ENCODE assay signal across 27 mouse cellular contexts in the genomic region with DNA sequence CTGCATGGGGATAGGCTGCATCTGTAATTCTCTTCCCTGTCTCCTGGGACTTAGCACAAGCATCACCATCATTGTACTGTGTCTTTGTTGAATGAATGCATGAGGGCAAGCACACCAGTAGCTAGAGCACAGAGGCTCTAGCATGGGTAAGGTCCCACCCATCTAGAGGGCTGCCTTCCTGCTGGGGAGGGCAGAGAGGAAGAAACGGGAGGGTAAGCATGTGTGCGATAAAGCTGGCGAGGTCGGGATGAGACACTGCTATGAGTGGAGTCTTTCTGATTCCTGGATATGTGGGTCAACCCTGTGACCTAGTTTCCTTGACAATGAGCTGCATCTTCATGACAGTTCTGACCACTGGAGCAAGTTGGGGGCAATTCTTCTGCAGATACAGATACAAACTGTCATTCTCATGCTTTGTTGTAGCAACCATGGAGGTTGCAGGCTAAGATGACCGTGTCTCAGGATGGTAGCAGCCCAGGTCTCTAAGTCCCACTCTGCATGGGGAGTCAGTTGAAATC.
A peak's percentile ranks its signal among the peaks of the same experiment; 100 is the strongest.
DNase-seq lines count a peak whose midpoint lies in the region; ATAC-seq and TF ChIP-seq lines count a peak whose summit lies in the region.
"Had no signal": no experiment of that assay in that cellular context is flagged by ENCODE, and none has a peak within 500 bp of the region (broad histone marks: within the 10 kb centered on the region; RNA-seq: fewer than 3 reads in every experiment).

No protein-coding gene starts in this region.

- H3K4me3 ChIP-seq in hindbrain, embryonic 11.5 days (ENCODE audit: low read depth, low read length), result no peak overlapping the region
- H3K4me3 ChIP-seq in hindbrain, postnatal 0 days (ENCODE audit: low read length), result no peak overlapping the region
- no peak overlapping the region for H3K4me3 ChIP-seq in midbrain, embryonic 12.5 days
- H3K4me3 ChIP-seq in midbrain, embryonic 15.5 days, result no peak overlapping the region
- H3K4me3 ChIP-seq: forebrain, embryonic 10.5 days; forebrain, embryonic 13.5 days; heart, embryonic 12.5 days; heart, embryonic 15.5 days; hindbrain, embryonic 10.5 days had no signal

- no peak for TF ChIP-seq CTCF in hindbrain, postnatal 0 days (IDR thresholded peaks at IDR 0.05; ENCODE audit: low read depth)

- no peak overlapping the region for H3K9ac ChIP-seq in hindbrain, embryonic 11.5 days (ENCODE audit: low read depth, low read length)
- no peak overlapping the region for H3K9ac ChIP-seq in hindbrain, postnatal 0 days (replicated peaks; ENCODE audit: low read length)
- H3K9ac ChIP-seq in midbrain, embryonic 12.5 days (replicated peaks), result no peak overlapping the region
- H3K9ac ChIP-seq in midbrain, embryonic 15.5 days, result no peak overlapping the region
- H3K9ac ChIP-seq: forebrain, embryonic 13.5 days; heart, embryonic 12.5 days; heart, embryonic 15.5 days had no signal

- 84% methylated on average over 5 of the region's 5 CpGs for WGBS in hindbrain, embryonic 11.5 days
- WGBS in hindbrain, postnatal 0 days, result 75% methylated on average over 5 of the region's 5 CpGs
- WGBS in midbrain, embryonic 12.5 days, result 82% methylated on average over 5 of the region's 5 CpGs
- WGBS in midbrain, embryonic 15.5 days, result 80% methylated on average over 5 of the region's 5 CpGs

- no peak for ATAC-seq in hindbrain, embryonic 11.5 days (ENCODE audit: low FRiP score)
- ATAC-seq in hindbrain, postnatal 0 days, result no peak
- peak; percentile 16; the same call in 1 of the 2 replicates for ATAC-seq in midbrain, embryonic 12.5 days (ENCODE audit: low FRiP score, low read depth)
- no peak for ATAC-seq in midbrain, embryonic 15.5 days (replicated peaks)
- ATAC-seq: forebrain, embryonic 13.5 days; forebrain, embryonic 16.5 days; hindbrain, embryonic 16.5 days; inflammation-experienced regulatory T-cells, adult 6 months; Patski had no signal

- H3K27me3 ChIP-seq in hindbrain, embryonic 11.5 days (ENCODE audit: control insufficient read depth, insufficient read depth, low read length), result no peaks in the 10 kb centered on the region
- H3K27me3 ChIP-seq in hindbrain, postnatal 0 days (ENCODE audit: insufficient read depth, low read length), result no peaks in the 10 kb centered on the region
- H3K27me3 ChIP-seq in midbrain, embryonic 12.5 days, result no peaks in the 10 kb centered on the region
- no peaks in the 10 kb centered on the region for H3K27me3 ChIP-seq in midbrain, embryonic 15.5 days (replicated peaks)
- H3K27me3 ChIP-seq: CH12.LX; forebrain, embryonic 13.5 days; heart, embryonic 12.5 days; heart, embryonic 15.5 days; Patski had no signal

- H3K4me2 ChIP-seq in hindbrain, embryonic 11.5 days (replicated peaks; ENCODE audit: low read depth, low read length), result no peak overlapping the region
- H3K4me2 ChIP-seq in hindbrain, postnatal 0 days (ENCODE audit: low read depth, low read length), result no peak overlapping the region
- H3K4me2 ChIP-seq in midbrain, embryonic 12.5 days (replicated peaks), result no peak overlapping the region
- no peak overlapping the region for H3K4me2 ChIP-seq in midbrain, embryonic 15.5 days
- H3K4me2 ChIP-seq: forebrain, embryonic 13.5 days; heart, embryonic 12.5 days; heart, embryonic 15.5 days had no signal

- no peak overlapping the region for H3K27ac ChIP-seq in hindbrain, embryonic 11.5 days (ENCODE audit: low read depth, low read length)
- H3K27ac ChIP-seq in hindbrain, postnatal 0 days, result no peak overlapping the region
- no peak overlapping the region for H3K27ac ChIP-seq in midbrain, embryonic 12.5 days (replicated peaks)
- no peak overlapping the region for H3K27ac ChIP-seq in midbrain, embryonic 15.5 days
- H3K27ac ChIP-seq: forebrain, embryonic 10.5 days; forebrain, embryonic 13.5 days; heart, embryonic 15.5 days; hindbrain, embryonic 10.5 days had no signal

- DNase-seq in hindbrain, embryonic 11.5 days (ENCODE audit: low spot score), result peak; percentile 9
- DNase-seq in hindbrain, postnatal 0 days (ENCODE audit: low spot score), result no peak
- peak; percentile 70 for DNase-seq in retina, embryonic 14.5 days (ENCODE audit: low spot score)
- DNase-seq in spleen, postnatal 14 days (ENCODE audit: low spot score in 2 of 2), result no peak
- DNase-seq: adrenal gland, postnatal 10 days; adrenal gland, postnatal 36 days; B cell, adult 2 months; cerebellum, adult 18-20 months; cerebellum, adult 9-10 months; cerebellum, postnatal 14 days; gastrocnemius, postnatal 10 days; gastrocnemius, postnatal 36 days; heart, postnatal 10 days; heart, postnatal 36 days had no signal

- H3K4me1 ChIP-seq in hindbrain, embryonic 11.5 days (replicated peaks; ENCODE audit: control insufficient read depth, insufficient read depth, low read length), result no peaks in the 10 kb centered on the region
- 0 out of 2 replicates have a peak, but pooled peaks cover 3% of the 10 kb centered on the region for H3K4me1 ChIP-seq in hindbrain, postnatal 0 days (ENCODE audit: insufficient read depth, low read length)
- H3K4me1 ChIP-seq in midbrain, embryonic 12.5 days, result peaks cover 16% of the 10 kb centered on the region; the same call in 1 of the 2 replicates
- peaks cover 11% of the 10 kb centered on the region; the same call in 1 of the 2 replicates for H3K4me1 ChIP-seq in midbrain, embryonic 15.5 days
- H3K4me1 ChIP-seq: forebrain, embryonic 13.5 days; heart, embryonic 12.5 days; heart, embryonic 15.5 days; hindbrain, embryonic 10.5 days had no signal

- no peaks in the 10 kb centered on the region for H3K36me3 ChIP-seq in hindbrain, embryonic 11.5 days (ENCODE audit: control insufficient read depth, insufficient read depth, low read length)
- H3K36me3 ChIP-seq in hindbrain, postnatal 0 days (ENCODE audit: insufficient read depth, low read length), result no peaks in the 10 kb centered on the region
- no peaks in the 10 kb centered on the region for H3K36me3 ChIP-seq in midbrain, embryonic 12.5 days
- H3K36me3 ChIP-seq in midbrain, embryonic 15.5 days (replicated peaks), result no peaks in the 10 kb centered on the region
- H3K36me3 ChIP-seq: forebrain, embryonic 10.5 days; G1E; heart, embryonic 12.5 days; heart, embryonic 15.5 days; hindbrain, embryonic 10.5 days had no signal

- H3K9me3 ChIP-seq in hindbrain, embryonic 11.5 days (ENCODE audit: control insufficient read depth, low read length), result no peaks in the 10 kb centered on the region
- no peaks in the 10 kb centered on the region for H3K9me3 ChIP-seq in hindbrain, postnatal 0 days (ENCODE audit: low read length)
- no peaks in the 10 kb centered on the region for H3K9me3 ChIP-seq in midbrain, embryonic 12.5 days
- no peaks in the 10 kb centered on the region for H3K9me3 ChIP-seq in midbrain, embryonic 15.5 days
- H3K9me3 ChIP-seq: forebrain, embryonic 10.5 days; forebrain, embryonic 13.5 days; heart, embryonic 12.5 days; heart, embryonic 15.5 days; hindbrain, embryonic 10.5 days had no signal

Comparison
In these comparisons a context has a peak if more than half of its experiments do, and no peak if none do; other contexts are left out.
1. DNase-seq: peak in hindbrain, embryonic 11.5 days (single experiment) and retina, embryonic 14.5 days (single experiment); none in hindbrain, postnatal 0 days (single experiment) and spleen, postnatal 14 days (0 of 2).